Mouse (Mus musculus) testis, adult 2 months (tissue): Measurements from ENCODE around the gene Grpel1. TPM values are rescaled to one million over a fixed set of nuclear protein-coding genes. Genes with fewer than 3 reads are reported as not detected.

Experiments used
- H3K27ac ChIP-seq: fragments of 200-500 bp; 2 replicates; pipeline ENCODE4 v1.5.1; 2012; ENCODE audit warnings: low read depth, low read length; ENCODE audit not compliant: control insufficient read depth, insufficient read depth
- H3K27me3 ChIP-seq: fragments of 200-500 bp; 2 replicates; pipeline ENCODE4 v1.6.1; 2012; ENCODE audit warnings: mild to moderate bottlenecking, low read length, moderate library complexity; ENCODE audit not compliant: control insufficient read depth, insufficient read depth
- H3K36me3 ChIP-seq: fragments of 200-500 bp; 2 replicates; pipeline ENCODE4 v1.6.1; 2012; ENCODE audit warnings: mild to moderate bottlenecking, low read length; ENCODE audit not compliant: control insufficient read depth, insufficient read depth
- H3K4me1 ChIP-seq: fragments of 200-500 bp; 2 replicates; pipeline ENCODE4 v1.6.1; 2012; ENCODE audit warnings: low read length; ENCODE audit not compliant: control insufficient read depth, insufficient read depth
- H3K4me3 ChIP-seq: fragments of 200-500 bp; 2 replicates; pipeline ENCODE4 v1.5.1; 2012; ENCODE audit warnings: low read depth, mild to moderate bottlenecking, low read length, moderate library complexity, mixed read lengths; ENCODE audit not compliant: control insufficient read depth
- CTCF ChIP-seq: fragments of 200-500 bp; IDR thresholded peaks from 2 replicates; pipeline ENCODE4 v1.5.1; 2012; ENCODE audit warnings: low read depth, mild to moderate bottlenecking, inconsistent platforms, low read length, moderate library complexity; ENCODE audit not compliant: control insufficient read depth, insufficient read depth, insufficient replicate concordance
- POLR2A ChIP-seq: fragments of 200-500 bp; IDR thresholded peaks from 2 replicates; pipeline ENCODE4 v1.6.1; 2012; ENCODE audit warnings: low read depth, mild to moderate bottlenecking, inconsistent platforms, low read length, moderate library complexity; ENCODE audit not compliant: control insufficient read depth
- polyA plus RNA-seq: library from polyadenylated mRNA; depleted of rRNA; stranded (reverse); fragments of >200 nt; gene quantifications from 2 replicates; pipeline ENCODE4 v1.2.3, GENCODE M21; 2012

Gene Grpel1
- polyA plus RNA-seq, 1 experiment = 18.2 TPM

DNA sequence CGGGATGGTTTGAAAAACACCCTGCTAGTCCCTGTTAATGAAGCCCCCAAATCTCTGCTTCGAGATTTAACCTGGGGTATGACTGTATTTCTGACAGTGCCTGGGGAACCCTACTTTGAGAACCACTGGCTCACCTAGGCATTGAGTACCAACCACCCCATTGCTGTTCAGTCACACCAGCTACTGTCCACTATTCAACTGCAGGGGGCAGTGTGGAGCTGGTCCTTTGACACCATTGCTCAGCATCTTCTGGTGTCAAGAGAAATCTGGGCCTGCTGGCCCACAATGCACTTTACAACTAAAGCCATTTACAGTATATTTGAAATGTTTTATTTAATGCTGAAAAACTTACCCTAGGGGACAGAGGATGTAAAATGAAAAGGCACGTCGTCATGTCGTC lies 9.5 kb downstream of the Grpel1 start:
- TF ChIP-seq CTCF = peak; percentile 61; the same call in 1 of the 2 replicates
- TF ChIP-seq POLR2A = no peak
- Histone ChIP-seq H3K4me1 (peaks cover 2% of the 10 kb centered on the region; the same call in 1 of the 2 replicates), H3K27me3 (no peaks in the 10 kb centered on the region), H3K4me3 (no peak overlapping the region), H3K36me3 (peaks cover 2% of the 10 kb centered on the region), H3K27ac (no peak overlapping the region)

DNA sequence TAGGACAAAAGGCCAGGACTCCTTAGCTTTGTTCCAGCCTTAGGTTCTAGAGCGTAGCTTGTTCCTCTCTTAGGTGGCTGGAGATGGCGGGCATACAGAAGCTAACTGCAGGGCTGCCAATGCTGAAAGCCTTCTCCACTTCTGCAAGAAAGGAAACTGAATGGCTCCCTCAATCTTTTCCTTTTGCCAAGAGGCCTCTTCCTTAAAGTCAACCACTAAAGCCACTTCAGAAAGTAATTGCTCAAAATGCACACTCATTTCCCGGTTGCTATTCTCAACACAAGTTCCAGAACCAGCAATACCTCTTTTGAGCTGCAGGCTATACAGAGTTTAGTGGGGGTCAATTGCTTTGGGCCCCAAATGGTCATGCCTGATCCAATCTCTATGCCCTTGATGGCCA lies 12.7 kb downstream of the Grpel1 start:
- no peak for TF ChIP-seq CTCF
- no peak for TF ChIP-seq POLR2A
- peaks cover 2% of the 10 kb centered on the region; the same call in 1 of the 2 replicates for H3K36me3 ChIP-seq
- H3K27ac ChIP-seq = no peak overlapping the region; the same call in 1 of the 2 replicates
- H3K27me3 ChIP-seq = no peaks in the 10 kb centered on the region
- H3K4me1 ChIP-seq = peaks cover 2% of the 10 kb centered on the region; the same call in 1 of the 2 replicates
- H3K4me3 ChIP-seq = no peak overlapping the region

- Histone ChIP-seq H3K36me3 (no peaks in the 10 kb centered on the region; the same call in 1 of the 2 replicates), H3K4me3 (no peak overlapping the region), H3K27ac (no peak overlapping the region), H3K27me3 (no peaks in the 10 kb centered on the region), H3K4me1 (peaks cover 4% of the 10 kb centered on the region)
- TF ChIP-seq CTCF (no peak), POLR2A (no peak)
Observed at GRCm38 (mm10) chr5:36478540-36479420, 14.0 kb downstream of the Grpel1 start.

GRCm38 (mm10) chr5:36479735-36480134 lies 14.9 kb downstream of the Grpel1 start:
- no peaks in the 10 kb centered on the region for H3K27me3 ChIP-seq
- no peak overlapping the region for H3K27ac ChIP-seq
- H3K36me3 ChIP-seq = no peaks in the 10 kb centered on the region; the same call in 1 of the 2 replicates
- H3K4me3 ChIP-seq = no peak overlapping the region
- TF ChIP-seq CTCF (no peak), POLR2A (no peak)
- peaks cover 4% of the 10 kb centered on the region for H3K4me1 ChIP-seq

- Histone ChIP-seq H3K4me1 (peaks cover 4% of the 10 kb centered on the region), H3K27ac (no peak overlapping the region), H3K36me3 (no peaks in the 10 kb centered on the region; the same call in none of the 2 replicates), H3K4me3 (no peak overlapping the region), H3K27me3 (no peaks in the 10 kb centered on the region)
- TF ChIP-seq CTCF (no peak), POLR2A (no peak)
Observed at GRCm38 (mm10) chr5:36480398-36480797, 15.6 kb downstream of the Grpel1 start.

DNA sequence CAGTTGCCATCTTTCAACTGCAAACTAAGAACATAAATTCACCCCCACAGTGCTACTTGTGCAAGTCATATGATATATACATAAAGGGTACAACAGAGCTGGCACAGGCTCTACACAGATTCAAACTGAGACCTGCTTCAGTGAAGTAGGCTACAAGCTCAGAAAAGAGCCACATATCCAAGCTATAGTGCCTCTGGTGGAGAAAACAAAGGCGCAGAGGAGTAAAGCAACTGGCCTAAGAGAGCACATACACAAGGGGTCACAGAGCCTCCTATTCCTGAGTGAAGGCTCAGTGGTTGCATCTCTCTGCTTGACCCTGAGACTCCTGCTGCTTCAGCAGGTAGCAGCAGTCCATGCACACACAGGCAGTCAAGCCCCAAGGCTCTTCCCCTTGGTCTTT lies 16.3 kb downstream of the Grpel1 start:
- H3K36me3 ChIP-seq = no peaks in the 10 kb centered on the region; the same call in none of the 2 replicates
- no peak overlapping the region for H3K4me3 ChIP-seq
- H3K27me3 ChIP-seq = no peaks in the 10 kb centered on the region
- TF ChIP-seq CTCF = no peak
- TF ChIP-seq POLR2A = no peak
- H3K27ac ChIP-seq = no peak overlapping the region
- peaks cover 4% of the 10 kb centered on the region for H3K4me1 ChIP-seq
